Mouse (Mus musculus): ENCODE results near the gene Hoxd10. TPM values are rescaled to one million over a fixed set of nuclear protein-coding genes. Genes with fewer than 3 reads are reported as not detected.

Hoxd10 gene
- polyA plus RNA-seq, 1 experiment from 2014 or later, result not detected

- Histone ChIP-seq H3K27me3 (ENCODE audit: control insufficient read depth, insufficient read depth, low read length) (peaks cover 95% of the 10 kb centered on the region), H3K4me1 (replicated peaks; ENCODE audit: control insufficient read depth, insufficient read depth, low read length) (peaks cover 9% of the 10 kb centered on the region), H3K9ac (ENCODE audit: low read length) (no peak overlapping the region), H3K4me3 (ENCODE audit: low read depth, low read length) (no peak overlapping the region), H3K27ac (ENCODE audit: low read depth, low read length) (no peak overlapping the region), H3K9me3 (ENCODE audit: control insufficient read depth, low read length) (no peaks in the 10 kb centered on the region), H3K4me2 (ENCODE audit: low read depth, low read length, severe bottlenecking) (no peak overlapping the region), H3K36me3 (ENCODE audit: control insufficient read depth, insufficient read depth, low read length) (no peaks in the 10 kb centered on the region)
- 5% methylated on average over 5 of the region's 5 CpGs for WGBS
- ATAC-seq (replicated peaks; ENCODE audit: low FRiP score) (no peak), DNase-seq (ENCODE audit: low spot score) (no peak)
Observed at GRCm38 (mm10) chr2:74709465-74710419, 18.0 kb downstream of the Hoxd10 start.

- Histone ChIP-seq H3K9ac (ENCODE audit: low read length) (no peak overlapping the region), H3K4me2 (ENCODE audit: low read depth, low read length, severe bottlenecking) (no peak overlapping the region), H3K4me3 (ENCODE audit: low read depth, low read length) (no peak overlapping the region), H3K27ac (ENCODE audit: low read depth, low read length) (no peak overlapping the region), H3K4me1 (replicated peaks; ENCODE audit: control insufficient read depth, insufficient read depth, low read length) (peaks cover 5% of the 10 kb centered on the region), H3K9me3 (ENCODE audit: control insufficient read depth, low read length) (no peaks in the 10 kb centered on the region), H3K36me3 (ENCODE audit: control insufficient read depth, insufficient read depth, low read length) (no peaks in the 10 kb centered on the region), H3K27me3 (ENCODE audit: control insufficient read depth, insufficient read depth, low read length) (peaks cover 95% of the 10 kb centered on the region)
- 3% methylated on average over 16 of the region's 16 CpGs for WGBS
- ATAC-seq (replicated peaks; ENCODE audit: low FRiP score) (no peak), DNase-seq (ENCODE audit: low spot score) (no peak)
Observed at GRCm38 (mm10) chr2:74710929-74711543, 19.3 kb downstream of the Hoxd10 start.

GRCm38 (mm10) chr2:74711721-74712621 lies 20.2 kb downstream of the Hoxd10 start, which contains the start of the genes Hoxd3 and Hoxd4:
Gene Hoxd3, plus strand, starts transcription at chr2:74711927.
Gene Hoxd4, plus strand, starts transcription at chr2:74711929.
- Histone ChIP-seq H3K4me1 (replicated peaks; ENCODE audit: control insufficient read depth, insufficient read depth, low read length) (peaks cover 5% of the 10 kb centered on the region), H3K9ac (ENCODE audit: low read length) (no peak within 1 kb of the TSS), H3K36me3 (ENCODE audit: control insufficient read depth, insufficient read depth, low read length) (no peaks in the 10 kb centered on the region), H3K4me3 (ENCODE audit: low read depth, low read length) (peak within 1 kb of the TSS; percentile 15), H3K27me3 (ENCODE audit: control insufficient read depth, insufficient read depth, low read length) (peaks cover 95% of the 10 kb centered on the region), H3K4me2 (ENCODE audit: low read depth, low read length, severe bottlenecking) (0 out of 2 replicates have a peak within 1 kb of the TSS, but pooled peaks have one; percentile 8), H3K9me3 (ENCODE audit: control insufficient read depth, low read length) (no peaks in the 10 kb centered on the region), H3K27ac (ENCODE audit: low read depth, low read length) (no peak within 1 kb of the TSS)
- WGBS, result under 1% methylated on average over 62 of the region's 65 CpGs
- no peak for ATAC-seq (replicated peaks; ENCODE audit: low FRiP score)
- DNase-seq (ENCODE audit: low spot score), result no peak

- no peak for ATAC-seq (replicated peaks; ENCODE audit: low FRiP score)
- H3K4me1 ChIP-seq (replicated peaks; ENCODE audit: control insufficient read depth, insufficient read depth, low read length), result peaks cover 5% of the 10 kb centered on the region
- WGBS, result 5% methylated on average over 19 of the region's 19 CpGs
- H3K36me3 ChIP-seq (ENCODE audit: control insufficient read depth, insufficient read depth, low read length), result no peaks in the 10 kb centered on the region
- H3K9ac ChIP-seq (ENCODE audit: low read length), result no peak overlapping the region
- no peaks in the 10 kb centered on the region for H3K9me3 ChIP-seq (ENCODE audit: control insufficient read depth, low read length)
- no peak overlapping the region for H3K4me2 ChIP-seq (ENCODE audit: low read depth, low read length, severe bottlenecking)
- no peak overlapping the region for H3K27ac ChIP-seq (ENCODE audit: low read depth, low read length)
- no peak for DNase-seq (ENCODE audit: low spot score)
- H3K27me3 ChIP-seq (ENCODE audit: control insufficient read depth, insufficient read depth, low read length), result peaks cover 95% of the 10 kb centered on the region
- no peak overlapping the region for H3K4me3 ChIP-seq (ENCODE audit: low read depth, low read length)
Observed at GRCm38 (mm10) chr2:74713239-74714150, 21.8 kb downstream of the Hoxd10 start.

- Histone ChIP-seq H3K9ac (ENCODE audit: low read length) (no peak overlapping the region), H3K9me3 (ENCODE audit: control insufficient read depth, low read length) (no peaks in the 10 kb centered on the region), H3K4me3 (ENCODE audit: low read depth, low read length) (no peak overlapping the region), H3K4me2 (ENCODE audit: low read depth, low read length, severe bottlenecking) (no peak overlapping the region), H3K36me3 (ENCODE audit: control insufficient read depth, insufficient read depth, low read length) (no peaks in the 10 kb centered on the region), H3K4me1 (replicated peaks; ENCODE audit: control insufficient read depth, insufficient read depth, low read length) (peaks cover 5% of the 10 kb centered on the region), H3K27ac (ENCODE audit: low read depth, low read length) (no peak overlapping the region), H3K27me3 (ENCODE audit: control insufficient read depth, insufficient read depth, low read length) (peaks cover 95% of the 10 kb centered on the region)
- WGBS, result 3% methylated on average over 18 of the region's 18 CpGs
- DNase-seq (ENCODE audit: low spot score), result no peak
- ATAC-seq (replicated peaks; ENCODE audit: low FRiP score), result no peak
Observed at GRCm38 (mm10) chr2:74714156-74714789, 22.5 kb downstream of the Hoxd10 start.

GRCm38 (mm10) chr2:74714881-74715280 lies 23.2 kb downstream of the Hoxd10 start:
- H3K9ac ChIP-seq (ENCODE audit: low read length), result no peak overlapping the region
- H3K27ac ChIP-seq (ENCODE audit: low read depth, low read length), result no peak overlapping the region
- H3K9me3 ChIP-seq (ENCODE audit: control insufficient read depth, low read length), result no peaks in the 10 kb centered on the region
- no peaks in the 10 kb centered on the region for H3K36me3 ChIP-seq (ENCODE audit: control insufficient read depth, insufficient read depth, low read length)
- peaks cover 5% of the 10 kb centered on the region for H3K4me1 ChIP-seq (replicated peaks; ENCODE audit: control insufficient read depth, insufficient read depth, low read length)
- H3K4me3 ChIP-seq (ENCODE audit: low read depth, low read length), result no peak overlapping the region
- no peak for ATAC-seq (replicated peaks; ENCODE audit: low FRiP score)
- H3K27me3 ChIP-seq (ENCODE audit: control insufficient read depth, insufficient read depth, low read length), result peaks cover 95% of the 10 kb centered on the region
- DNase-seq (ENCODE audit: low spot score), result no peak
- WGBS, result 1% methylated on average over 14 of the region's 14 CpGs
- H3K4me2 ChIP-seq (ENCODE audit: low read depth, low read length, severe bottlenecking), result no peak overlapping the region

- DNase-seq (ENCODE audit: low spot score), result peak; percentile 93
- peak; percentile 72 for ATAC-seq (replicated peaks; ENCODE audit: low FRiP score)
- H3K36me3 ChIP-seq (ENCODE audit: control insufficient read depth, insufficient read depth, low read length), result no peaks in the 10 kb centered on the region
- 1% methylated on average over 26 of the region's 26 CpGs for WGBS
- peak overlapping the region; percentile 10; the same call in 1 of the 2 replicates for H3K4me3 ChIP-seq (ENCODE audit: low read depth, low read length)
- peak overlapping the region; percentile 45 for H3K4me2 ChIP-seq (ENCODE audit: low read depth, low read length, severe bottlenecking)
- no peak overlapping the region for H3K9ac ChIP-seq (ENCODE audit: low read length)
- peaks cover 95% of the 10 kb centered on the region for H3K27me3 ChIP-seq (ENCODE audit: control insufficient read depth, insufficient read depth, low read length)
- no peaks in the 10 kb centered on the region for H3K9me3 ChIP-seq (ENCODE audit: control insufficient read depth, low read length)
- no peak overlapping the region for H3K27ac ChIP-seq (ENCODE audit: low read depth, low read length)
- peaks cover 5% of the 10 kb centered on the region for H3K4me1 ChIP-seq (replicated peaks; ENCODE audit: control insufficient read depth, insufficient read depth, low read length)
Observed at GRCm38 (mm10) chr2:74715504-74716241, 23.9 kb downstream of the Hoxd10 start.

All from forebrain, embryonic 11.5 days (tissue).